Mouse (Mus musculus): Measurements from ENCODE around the gene Zzef1. TPM values are rescaled to one million over a fixed set of nuclear protein-coding genes. Genes with fewer than 3 reads are reported as not detected.

Zzef1 gene
- polyA plus RNA-seq, 1 experiment from 2014 or later: 8.8 TPM

DNA sequence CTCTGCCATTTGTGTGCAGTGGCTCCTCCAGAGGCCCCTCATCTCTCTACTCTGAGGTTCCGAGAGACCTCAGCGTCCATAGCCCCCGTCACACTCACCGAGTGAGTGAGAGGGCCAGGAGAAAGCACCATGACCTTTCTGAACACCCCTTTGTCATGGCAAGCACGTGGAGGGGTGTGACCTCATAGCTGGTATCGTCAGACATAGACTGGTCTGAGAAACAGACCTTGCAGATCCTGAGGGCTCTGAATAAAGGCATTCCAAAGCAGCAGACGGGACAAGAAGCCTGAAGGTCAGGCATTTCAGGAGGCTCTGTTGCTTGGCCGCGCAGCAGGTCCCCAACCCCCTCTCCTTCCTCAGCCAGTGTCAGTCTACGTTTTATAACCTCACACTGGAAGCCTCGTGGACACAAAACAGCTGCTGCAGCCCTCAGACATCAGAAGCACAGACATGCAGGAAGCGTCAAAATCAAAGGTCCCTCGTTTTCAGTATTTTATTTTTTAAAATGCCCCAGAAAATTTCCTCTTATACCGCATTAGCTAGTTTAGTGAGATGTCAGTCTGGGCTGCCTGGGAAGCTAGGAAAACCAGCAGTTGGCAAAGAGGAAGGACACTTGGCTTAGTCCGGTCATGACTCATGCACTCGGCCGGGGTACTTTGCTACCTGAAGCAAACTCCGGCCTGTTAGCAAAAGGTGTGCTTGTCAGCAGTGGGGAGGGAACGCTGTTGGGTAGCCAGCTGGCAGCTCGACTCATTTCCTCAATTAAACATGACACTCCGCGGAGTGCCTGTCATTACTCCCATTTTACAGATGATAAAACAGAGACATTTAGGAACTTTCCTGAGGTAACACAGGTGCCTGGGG lies 155.3 kb downstream of the Zzef1 start:
- H3K36me3 ChIP-seq (ENCODE audit: insufficient read depth, low read length): no peaks in the 10 kb centered on the region
- no peaks in the 10 kb centered on the region for H3K27me3 ChIP-seq (ENCODE audit: insufficient read depth, low read length)
- WGBS: 34% methylated on average over 22 of the region's 22 CpGs
- no peaks in the 10 kb centered on the region for H3K9me3 ChIP-seq (ENCODE audit: low read length)
- peaks cover 40% of the 10 kb centered on the region for H3K4me1 ChIP-seq (ENCODE audit: insufficient read depth, low read length)
- ATAC-seq (ENCODE audit: low FRiP score, low TSS enrichment): peak; percentile 32; the same call in 1 of the 2 replicates
- H3K4me2 ChIP-seq (replicated peaks; ENCODE audit: low read depth, low read length): no peak overlapping the region
- H3K9ac ChIP-seq (replicated peaks; ENCODE audit: low read length): no peak overlapping the region
- no peak overlapping the region for H3K4me3 ChIP-seq (ENCODE audit: low read length)
- peak overlapping the region; percentile 75 for H3K27ac ChIP-seq (ENCODE audit: low read length)

DNA sequence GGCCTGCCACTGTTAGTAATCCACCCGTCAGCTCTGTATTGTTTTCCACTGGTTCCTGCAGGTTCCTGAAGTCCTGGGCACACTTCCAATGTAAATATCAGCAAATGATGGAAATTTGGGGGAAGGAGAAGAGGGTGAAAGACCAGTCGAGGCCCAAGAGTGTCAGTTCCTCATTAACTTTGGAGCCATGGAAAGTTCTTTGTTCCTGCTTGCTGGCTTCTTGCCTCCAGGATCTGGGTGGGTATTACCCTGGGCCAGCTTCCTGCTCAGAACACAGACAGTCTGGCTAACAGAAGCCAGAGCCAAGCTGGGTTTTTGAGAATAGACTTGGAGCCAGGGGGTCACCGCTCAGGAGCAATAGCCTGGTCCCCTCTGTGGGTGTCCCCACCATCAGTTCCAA lies 156.2 kb downstream of the Zzef1 start:
- Histone ChIP-seq H3K4me3 (ENCODE audit: low read length) (no peak overlapping the region), H3K9me3 (ENCODE audit: low read length) (no peaks in the 10 kb centered on the region), H3K4me1 (ENCODE audit: insufficient read depth, low read length) (peaks cover 36% of the 10 kb centered on the region), H3K9ac (replicated peaks; ENCODE audit: low read length) (no peak overlapping the region), H3K4me2 (replicated peaks; ENCODE audit: low read depth, low read length) (no peak overlapping the region), H3K27ac (ENCODE audit: low read length) (peak overlapping the region; percentile 75), H3K36me3 (ENCODE audit: insufficient read depth, low read length) (no peaks in the 10 kb centered on the region), H3K27me3 (ENCODE audit: insufficient read depth, low read length) (no peaks in the 10 kb centered on the region)
- 0 out of 2 replicates have a peak, but pooled peaks have one; percentile 6 for ATAC-seq (ENCODE audit: low FRiP score, low TSS enrichment)
- whole genome bisulfite sequencing: 44% methylated on average over 3 of the region's 3 CpGs

DNA sequence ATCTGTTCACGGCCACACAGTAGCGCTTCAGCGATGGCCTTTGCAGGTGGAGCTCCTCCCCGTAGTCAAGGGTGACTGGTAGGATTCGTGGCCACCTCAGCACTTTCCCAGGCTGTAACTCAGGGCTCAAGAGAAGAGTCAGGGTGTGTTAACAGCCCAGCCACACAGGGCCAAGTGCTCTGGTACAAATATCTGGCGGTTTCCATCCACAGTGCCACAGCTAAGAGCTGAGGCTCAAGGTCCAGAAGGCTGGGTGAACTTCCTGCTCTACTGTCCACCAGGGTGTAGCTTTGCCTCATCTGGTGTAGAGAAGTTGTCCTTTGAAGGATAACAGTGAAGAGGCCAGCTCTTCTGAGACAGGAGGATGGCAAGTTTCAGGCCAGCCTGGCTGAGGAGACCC lies 156.7 kb downstream of the Zzef1 start:
- Histone ChIP-seq H3K9ac (replicated peaks; ENCODE audit: low read length) (no peak overlapping the region), H3K27ac (ENCODE audit: low read length) (peak overlapping the region; percentile 75), H3K4me3 (ENCODE audit: low read length) (no peak overlapping the region), H3K27me3 (ENCODE audit: insufficient read depth, low read length) (no peaks in the 10 kb centered on the region), H3K4me1 (ENCODE audit: insufficient read depth, low read length) (peaks cover 36% of the 10 kb centered on the region), H3K4me2 (replicated peaks; ENCODE audit: low read depth, low read length) (no peak overlapping the region), H3K36me3 (ENCODE audit: insufficient read depth, low read length) (no peaks in the 10 kb centered on the region), H3K9me3 (ENCODE audit: low read length) (no peaks in the 10 kb centered on the region)
- no peak for ATAC-seq (ENCODE audit: low FRiP score, low TSS enrichment)
- 72% methylated on average over 6 of the region's 6 CpGs for WGBS

GRCm38 (mm10) chr11:72953116-72953439 lies 157.1 kb downstream of the Zzef1 start:
- H3K27me3 ChIP-seq (ENCODE audit: insufficient read depth, low read length): no peaks in the 10 kb centered on the region
- H3K9me3 ChIP-seq (ENCODE audit: low read length): no peaks in the 10 kb centered on the region
- H3K4me1 ChIP-seq (ENCODE audit: insufficient read depth, low read length): peaks cover 36% of the 10 kb centered on the region
- H3K36me3 ChIP-seq (ENCODE audit: insufficient read depth, low read length): no peaks in the 10 kb centered on the region
- WGBS: 60% methylated on average over 1 of the region's 1 CpGs
- H3K4me2 ChIP-seq (replicated peaks; ENCODE audit: low read depth, low read length): no peak overlapping the region
- H3K27ac ChIP-seq (ENCODE audit: low read length): peak overlapping the region; percentile 75; the same call in 1 of the 2 replicates
- no peak overlapping the region for H3K9ac ChIP-seq (replicated peaks; ENCODE audit: low read length)
- no peak for ATAC-seq (ENCODE audit: low FRiP score, low TSS enrichment)
- no peak overlapping the region for H3K4me3 ChIP-seq (ENCODE audit: low read length)

DNA sequence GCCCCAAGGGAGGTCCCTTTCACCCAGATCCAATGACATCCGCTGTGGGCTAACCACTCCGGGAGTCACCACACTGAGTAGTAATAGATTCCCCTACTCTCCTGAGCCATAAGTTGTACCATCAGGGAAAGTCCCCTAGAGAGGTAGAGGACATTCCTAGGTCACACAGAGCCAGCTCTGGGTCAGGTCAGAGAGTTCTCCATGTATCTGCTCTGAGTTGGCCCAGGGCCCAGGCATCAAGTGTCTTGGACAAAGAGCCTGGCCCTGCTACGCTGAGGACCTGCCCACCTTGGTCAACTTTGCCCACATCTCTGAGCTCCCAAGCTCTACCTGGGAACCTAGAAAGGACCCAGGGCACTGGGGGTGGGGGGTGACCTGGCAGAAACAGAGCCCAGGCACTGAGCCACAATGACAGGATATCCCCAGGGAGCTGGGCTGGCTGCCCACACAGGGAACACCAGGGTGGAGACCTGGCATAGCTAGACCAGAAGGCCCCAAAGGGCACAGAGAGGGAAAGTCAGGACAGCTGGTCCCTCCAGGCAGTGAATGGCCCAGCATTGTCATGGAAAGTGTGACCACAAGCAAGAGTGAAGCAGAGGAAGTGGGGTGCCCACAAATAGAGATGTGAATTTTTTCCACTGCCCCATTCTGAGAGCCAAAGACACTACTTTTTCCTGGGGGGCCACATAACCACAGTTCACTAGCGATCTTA lies 157.6 kb downstream of the Zzef1 start:
- ATAC-seq (ENCODE audit: low FRiP score, low TSS enrichment): no peak
- Histone ChIP-seq H3K4me2 (replicated peaks; ENCODE audit: low read depth, low read length) (no peak overlapping the region), H3K27ac (ENCODE audit: low read length) (no peak overlapping the region; the same call in 1 of the 2 replicates), H3K27me3 (ENCODE audit: insufficient read depth, low read length) (no peaks in the 10 kb centered on the region), H3K9ac (replicated peaks; ENCODE audit: low read length) (no peak overlapping the region), H3K4me3 (ENCODE audit: low read length) (no peak overlapping the region), H3K36me3 (ENCODE audit: insufficient read depth, low read length) (no peaks in the 10 kb centered on the region), H3K9me3 (ENCODE audit: low read length) (no peaks in the 10 kb centered on the region), H3K4me1 (ENCODE audit: insufficient read depth, low read length) (peaks cover 36% of the 10 kb centered on the region)
- 83% methylated on average over 4 of the region's 4 CpGs for WGBS

GRCm38 (mm10) chr11:72954216-72954615 lies 158.2 kb downstream of the Zzef1 start:
- Histone ChIP-seq H3K9me3 (ENCODE audit: low read length) (no peaks in the 10 kb centered on the region), H3K4me2 (replicated peaks; ENCODE audit: low read depth, low read length) (no peak overlapping the region), H3K9ac (replicated peaks; ENCODE audit: low read length) (no peak overlapping the region), H3K27me3 (ENCODE audit: insufficient read depth, low read length) (no peaks in the 10 kb centered on the region), H3K4me3 (ENCODE audit: low read length) (no peak overlapping the region), H3K4me1 (ENCODE audit: insufficient read depth, low read length) (peaks cover 36% of the 10 kb centered on the region), H3K27ac (ENCODE audit: low read length) (no peak overlapping the region), H3K36me3 (ENCODE audit: insufficient read depth, low read length) (no peaks in the 10 kb centered on the region)
- no peak for ATAC-seq (ENCODE audit: low FRiP score, low TSS enrichment)
- WGBS: 84% methylated on average over 4 of the region's 4 CpGs

GRCm38 (mm10) chr11:72955339-72955974 lies 159.4 kb downstream of the Zzef1 start:
- Histone ChIP-seq H3K27ac (ENCODE audit: low read length) (0 out of 2 replicates have a peak overlapping the region, but pooled peaks have one; percentile 19), H3K4me3 (ENCODE audit: low read length) (no peak overlapping the region), H3K9me3 (ENCODE audit: low read length) (no peaks in the 10 kb centered on the region), H3K27me3 (ENCODE audit: insufficient read depth, low read length) (peaks cover 9% of the 10 kb centered on the region), H3K9ac (replicated peaks; ENCODE audit: low read length) (no peak overlapping the region), H3K4me2 (replicated peaks; ENCODE audit: low read depth, low read length) (no peak overlapping the region), H3K36me3 (ENCODE audit: insufficient read depth, low read length) (no peaks in the 10 kb centered on the region), H3K4me1 (ENCODE audit: insufficient read depth, low read length) (peaks cover 40% of the 10 kb centered on the region)
- 49% methylated on average over 5 of the region's 5 CpGs for WGBS
- no peak for ATAC-seq (ENCODE audit: low FRiP score, low TSS enrichment)

DNA sequence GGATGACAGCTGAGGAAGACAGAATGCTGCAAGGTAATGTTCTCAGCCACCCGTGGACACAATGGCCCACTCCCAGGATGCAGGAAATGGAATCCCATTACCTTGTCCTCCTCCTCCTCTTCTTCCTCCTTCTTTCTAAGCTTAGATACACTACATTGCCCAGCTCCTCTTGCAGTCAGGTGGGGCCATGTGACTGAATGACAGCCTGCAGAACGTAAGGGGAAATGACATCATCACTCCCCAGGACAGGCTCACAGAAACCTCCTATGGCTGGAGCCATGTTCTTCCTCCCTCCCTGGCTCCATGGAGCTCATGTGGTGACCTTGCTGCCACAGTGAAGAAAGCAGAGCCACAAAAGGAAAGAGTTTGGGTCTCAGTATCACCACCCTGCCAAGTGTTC lies 161.3 kb downstream of the Zzef1 start:
- no peak for ATAC-seq (ENCODE audit: low FRiP score, low TSS enrichment)
- no peak overlapping the region for H3K4me2 ChIP-seq (replicated peaks; ENCODE audit: low read depth, low read length)
- WGBS: 20% methylated on average over 2 of the region's 2 CpGs
- peaks cover 26% of the 10 kb centered on the region for H3K27me3 ChIP-seq (ENCODE audit: insufficient read depth, low read length)
- peaks cover 39% of the 10 kb centered on the region for H3K4me1 ChIP-seq (ENCODE audit: insufficient read depth, low read length)
- H3K27ac ChIP-seq (ENCODE audit: low read length): no peak overlapping the region
- no peaks in the 10 kb centered on the region for H3K36me3 ChIP-seq (ENCODE audit: insufficient read depth, low read length)
- H3K9me3 ChIP-seq (ENCODE audit: low read length): no peaks in the 10 kb centered on the region
- no peak overlapping the region for H3K9ac ChIP-seq (replicated peaks; ENCODE audit: low read length)
- no peak overlapping the region for H3K4me3 ChIP-seq (ENCODE audit: low read length)

DNA sequence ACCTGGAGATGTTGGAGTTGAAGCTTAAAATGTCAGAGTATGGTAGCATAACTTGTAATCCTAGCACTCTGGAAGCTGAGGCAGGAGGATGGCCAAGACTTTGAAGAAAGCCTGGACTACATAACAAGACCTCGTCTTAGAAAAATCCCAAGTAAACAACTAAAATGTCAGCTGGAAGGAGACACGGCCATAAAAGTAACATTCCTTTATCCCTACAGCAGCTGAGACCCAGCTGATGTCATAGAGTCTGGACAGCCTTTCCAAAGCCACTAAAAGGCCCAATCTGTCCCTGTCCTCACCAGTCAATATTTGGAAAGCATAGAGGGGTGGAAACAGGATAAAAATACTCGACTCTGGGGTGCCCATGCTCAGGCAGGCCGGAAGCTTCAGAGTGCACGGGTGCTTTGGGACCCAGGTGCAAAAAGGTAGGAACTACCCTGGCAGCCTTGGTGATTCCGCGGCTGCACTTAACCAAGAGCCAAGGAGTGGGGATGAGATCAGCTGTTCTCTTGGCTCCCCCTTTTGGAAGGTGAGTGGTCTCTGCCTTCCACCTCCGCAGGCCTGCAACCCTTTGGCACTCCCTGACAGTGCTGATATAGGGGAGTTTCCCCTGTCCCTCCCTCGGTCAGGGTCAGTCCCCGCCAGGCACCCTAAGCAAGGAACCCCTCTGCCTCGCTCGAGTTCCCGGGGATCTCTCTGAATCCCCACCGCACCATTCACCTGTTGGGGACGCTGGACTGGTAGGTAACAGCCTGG lies 164.1 kb downstream of the Zzef1 start:
- Histone ChIP-seq H3K36me3 (ENCODE audit: insufficient read depth, low read length) (no peaks in the 10 kb centered on the region), H3K4me3 (ENCODE audit: low read length) (no peak overlapping the region; the same call in 1 of the 2 replicates), H3K4me1 (ENCODE audit: insufficient read depth, low read length) (peaks cover 38% of the 10 kb centered on the region), H3K9me3 (ENCODE audit: low read length) (no peaks in the 10 kb centered on the region), H3K27me3 (ENCODE audit: insufficient read depth, low read length) (peaks cover 30% of the 10 kb centered on the region), H3K9ac (replicated peaks; ENCODE audit: low read length) (no peak overlapping the region), H3K27ac (ENCODE audit: low read length) (no peak overlapping the region), H3K4me2 (replicated peaks; ENCODE audit: low read depth, low read length) (no peak overlapping the region)
- WGBS: 17% methylated on average over 15 of the region's 15 CpGs
- no peak for ATAC-seq (ENCODE audit: low FRiP score, low TSS enrichment)
